Mouse (Mus musculus) spleen, adult 2 months (tissue): ENCODE data around the gene Ap2b1.

Experiments
- CTCF ChIP-seq: fragments of 200-500 bp; IDR thresholded peaks from 2 replicates; pipeline ENCODE4 v1.5.1; 2011; ENCODE audit warnings: mild to moderate bottlenecking, inconsistent platforms; ENCODE audit not compliant: insufficient read depth, insufficient read length, insufficient replicate concordance; ENCODE audit errors: extremely low read depth
- POLR2A ChIP-seq: fragments of 200-500 bp; IDR thresholded peaks from 2 replicates; pipeline ENCODE4 v1.6.1; 2011; ENCODE audit warnings: low read depth, low read length, inconsistent platforms

GRCm38 (mm10) chr11:83279691-83280090, 19.1 kb upstream of the Ap2b1 start:
- TF ChIP-seq CTCF, result no peak
- TF ChIP-seq POLR2A, result no peak
